Comparison of ENCODE assay signal across 17 mouse cellular contexts in genomic region chr14:11684104-11684503, GRCm38 (mm10).
A peak's percentile ranks its signal among the peaks of the same experiment; 100 is the strongest.
DNase-seq lines count a peak whose midpoint lies in the region; ATAC-seq and TF ChIP-seq lines count a peak whose summit lies in the region.
"Had no signal": no experiment of that assay in that cellular context is flagged by ENCODE, and none has a peak within 500 bp of the region (broad histone marks: within the 10 kb centered on the region; RNA-seq: fewer than 3 reads in every experiment).

No protein-coding gene starts in this region.

- peaks cover 18% of the 10 kb centered on the region for H3K4me1 ChIP-seq in intestine, embryonic 14.5 days (replicated peaks; ENCODE audit: control insufficient read depth, insufficient read depth, low read length)
- 0 out of 2 replicates have a peak, but pooled peaks cover 5% of the 10 kb centered on the region for H3K4me1 ChIP-seq in intestine, postnatal 0 days (replicated peaks; ENCODE audit: control insufficient read depth, insufficient read depth, low read length)
- H3K4me1 ChIP-seq in neural tube, embryonic 11.5 days (ENCODE audit: control insufficient read depth, insufficient read depth, low read length), result peaks cover 19% of the 10 kb centered on the region
- peaks cover 22% of the 10 kb centered on the region for H3K4me1 ChIP-seq in forebrain, embryonic 15.5 days
- H3K4me1 ChIP-seq in stomach, embryonic 15.5 days, result peaks cover 16% of the 10 kb centered on the region

- no peak for DNase-seq in intestine, embryonic 14.5 days (ENCODE audit: low spot score)
- no peak for DNase-seq in neural tube, embryonic 11.5 days (ENCODE audit: low spot score)
- no peak for DNase-seq in neural tube, embryonic 10.5 days (ENCODE audit: extremely low spot score, low spot score)
- DNase-seq in ovary, postnatal 10 days (ENCODE audit: low spot score), result no peak
- DNase-seq: adrenal gland, postnatal 10 days; layer of hippocampus, postnatal 36 days; lung, postnatal 14 days; right cerebral cortex, postnatal 4 days; thymus, postnatal 14 days had no signal

- 46% methylated on average over 2 of the region's 2 CpGs for WGBS in intestine, embryonic 14.5 days
- 65% methylated on average over 2 of the region's 2 CpGs for WGBS in intestine, postnatal 0 days
- 32% methylated on average over 2 of the region's 2 CpGs for WGBS in neural tube, embryonic 11.5 days
- 10% methylated on average over 2 of the region's 2 CpGs for WGBS in forebrain, embryonic 15.5 days
- WGBS in stomach, embryonic 15.5 days, result 47% methylated on average over 2 of the region's 2 CpGs

- H3K9me3 ChIP-seq in intestine, embryonic 14.5 days (ENCODE audit: control insufficient read depth, low read length), result no peaks in the 10 kb centered on the region
- no peaks in the 10 kb centered on the region for H3K9me3 ChIP-seq in intestine, postnatal 0 days (ENCODE audit: control insufficient read depth)
- H3K9me3 ChIP-seq in neural tube, embryonic 11.5 days (ENCODE audit: control insufficient read depth, low read length), result no peaks in the 10 kb centered on the region
- no peaks in the 10 kb centered on the region for H3K9me3 ChIP-seq in forebrain, embryonic 15.5 days
- H3K9me3 ChIP-seq in stomach, embryonic 15.5 days, result no peaks in the 10 kb centered on the region

- H3K9ac ChIP-seq in intestine, embryonic 14.5 days (ENCODE audit: low read length), result no peak overlapping the region
- H3K9ac ChIP-seq in intestine, postnatal 0 days (ENCODE audit: low read depth, low read length), result no peak overlapping the region
- H3K9ac ChIP-seq in neural tube, embryonic 11.5 days (ENCODE audit: low read length), result no peak overlapping the region
- H3K9ac ChIP-seq in forebrain, embryonic 15.5 days (replicated peaks), result 0 out of 2 replicates have a peak overlapping the region, but pooled peaks have one; percentile 6
- no peak overlapping the region for H3K9ac ChIP-seq in stomach, embryonic 15.5 days
- H3K9ac ChIP-seq: liver, embryonic 14.5 days had no signal

- no peak overlapping the region for H3K4me2 ChIP-seq in intestine, embryonic 14.5 days (ENCODE audit: low read length)
- H3K4me2 ChIP-seq in intestine, postnatal 0 days (replicated peaks; ENCODE audit: low read depth), result no peak overlapping the region
- no peak overlapping the region for H3K4me2 ChIP-seq in neural tube, embryonic 11.5 days (ENCODE audit: low read depth)
- H3K4me2 ChIP-seq in forebrain, embryonic 15.5 days (replicated peaks), result no peak overlapping the region
- no peak overlapping the region for H3K4me2 ChIP-seq in stomach, embryonic 15.5 days

- ATAC-seq in intestine, embryonic 14.5 days (replicated peaks; ENCODE audit: low FRiP score, low TSS enrichment, low read depth), result no peak
- ATAC-seq in intestine, postnatal 0 days, result no peak
- ATAC-seq in neural tube, embryonic 11.5 days (ENCODE audit: insufficient read depth, low FRiP score, low TSS enrichment), result peak; percentile 68
- ATAC-seq in forebrain, embryonic 15.5 days (replicated peaks), result no peak
- no peak for ATAC-seq in stomach, embryonic 15.5 days (ENCODE audit: insufficient read depth, low FRiP score, low read depth)
- no peak for ATAC-seq in activated CD4-positive, CD25-positive, alpha-beta regulatory T cell, adult 4 months
- ATAC-seq: CD4-positive, CD25-positive, alpha-beta regulatory T cell, adult 4 months had no signal

- H3K27ac ChIP-seq in intestine, embryonic 14.5 days (ENCODE audit: low read depth), result peak overlapping the region; percentile 54; the same call in 1 of the 2 replicates
- no peak overlapping the region for H3K27ac ChIP-seq in intestine, postnatal 0 days (ENCODE audit: low read depth, low read length)
- peak overlapping the region; percentile 14; the same call in 1 of the 2 replicates for H3K27ac ChIP-seq in neural tube, embryonic 11.5 days (ENCODE audit: low read depth, low read length)
- peak overlapping the region; percentile 58; the same call in 1 of the 2 replicates for H3K27ac ChIP-seq in forebrain, embryonic 15.5 days (replicated peaks)
- peak overlapping the region; percentile 21; the same call in 1 of the 2 replicates for H3K27ac ChIP-seq in stomach, embryonic 15.5 days
- H3K27ac ChIP-seq: liver, embryonic 14.5 days had no signal

- no peak overlapping the region for H3K4me3 ChIP-seq in intestine, embryonic 14.5 days (ENCODE audit: low read depth, low read length)
- H3K4me3 ChIP-seq in intestine, postnatal 0 days (ENCODE audit: low read depth, low read length), result no peak overlapping the region
- no peak overlapping the region for H3K4me3 ChIP-seq in neural tube, embryonic 11.5 days (ENCODE audit: low read depth, low read length)
- H3K4me3 ChIP-seq in forebrain, embryonic 15.5 days, result no peak overlapping the region
- H3K4me3 ChIP-seq in stomach, embryonic 15.5 days (replicated peaks), result no peak overlapping the region
- H3K4me3 ChIP-seq: erythroblast, embryonic 14.5 days; myocyte had no signal

- no peak for TF ChIP-seq CTCF in intestine, postnatal 0 days (IDR thresholded peaks at IDR 0.05; ENCODE audit: low read depth)

- H3K27me3 ChIP-seq in intestine, embryonic 14.5 days (replicated peaks; ENCODE audit: control insufficient read depth, insufficient read depth, low read length), result no peaks in the 10 kb centered on the region
- H3K27me3 ChIP-seq in intestine, postnatal 0 days (replicated peaks; ENCODE audit: control insufficient read depth, insufficient read depth, low read length), result no peaks in the 10 kb centered on the region
- no peaks in the 10 kb centered on the region for H3K27me3 ChIP-seq in neural tube, embryonic 11.5 days (ENCODE audit: control insufficient read depth, insufficient read depth, low read length)
- no peaks in the 10 kb centered on the region for H3K27me3 ChIP-seq in forebrain, embryonic 15.5 days
- H3K27me3 ChIP-seq in stomach, embryonic 15.5 days (replicated peaks), result no peaks in the 10 kb centered on the region

- no peaks in the 10 kb centered on the region for H3K36me3 ChIP-seq in intestine, embryonic 14.5 days (ENCODE audit: control insufficient read depth, insufficient read depth, low read length)
- H3K36me3 ChIP-seq in intestine, postnatal 0 days (ENCODE audit: control insufficient read depth, insufficient read depth), result no peaks in the 10 kb centered on the region
- H3K36me3 ChIP-seq in neural tube, embryonic 11.5 days (ENCODE audit: control insufficient read depth, insufficient read depth, low read length), result no peaks in the 10 kb centered on the region
- H3K36me3 ChIP-seq in forebrain, embryonic 15.5 days, result no peaks in the 10 kb centered on the region
- no peaks in the 10 kb centered on the region for H3K36me3 ChIP-seq in stomach, embryonic 15.5 days
